Mouse (Mus musculus) kidney, embryonic 16.5 days (tissue): ENCODE measurements around the gene Lrp2. TPM values are rescaled to one million over a fixed set of nuclear protein-coding genes. Genes with fewer than 3 reads are reported as not detected.

ENCODE experiments used
- ATAC-seq: fragments of 200-750 bp; cut with Nextera tagmentation; 2 replicates; pipeline ENCODE4 v1.8.0; 2017; ENCODE audit warnings: moderate TSS enrichment; ENCODE audit not compliant: low FRiP score, low TSS enrichment
- H3K27ac ChIP-seq: fragments of 300-500 bp; sonication (generic); 2 replicates; pipeline ENCODE4 v1.5.1; 2014; ENCODE audit warnings: low read length
- H3K27me3 ChIP-seq: fragments of 300-500 bp; sonication (generic); 2 replicates; pipeline ENCODE4 v1.6.1; 2014; ENCODE audit warnings: low read length, control low read depth, mixed read lengths; ENCODE audit not compliant: insufficient read depth
- H3K36me3 ChIP-seq: fragments of 300-500 bp; sonication (generic); 2 replicates; pipeline ENCODE4 v1.6.1; 2014; ENCODE audit warnings: low read length, control low read depth, mixed read lengths; ENCODE audit not compliant: insufficient read depth
- H3K4me1 ChIP-seq: fragments of 300-500 bp; sonication (generic); 2 replicates; pipeline ENCODE4 v1.6.1; 2014; ENCODE audit warnings: low read length, control low read depth, mixed read lengths; ENCODE audit not compliant: insufficient read depth
- H3K4me2 ChIP-seq: fragments of 300-500 bp; sonication (generic); replicated peaks from 2 replicates; pipeline ENCODE4 v1.6.1; 2014; ENCODE audit warnings: low read depth, low read length
- H3K4me3 ChIP-seq: fragments of 300-500 bp; sonication (generic); 2 replicates; pipeline ENCODE4 v1.5.1; 2014; ENCODE audit warnings: mild to moderate bottlenecking, low read length
- H3K9ac ChIP-seq: fragments of 300-500 bp; sonication (generic); replicated peaks from 2 replicates; pipeline ENCODE4 v1.6.1; 2014; ENCODE audit warnings: low read length
- H3K9me3 ChIP-seq: fragments of 300-500 bp; sonication (generic); 2 replicates; pipeline ENCODE4 v1.6.1; 2016; ENCODE audit warnings: low read length, control low read depth
- WGBS: fragments of 180-500 bp; shearing (Covaris S2); extraction: QIAGEN DNeasy Blood & Tissue Kit; methylation state at CpG from one replicate; pipeline ENCODE4 v1.1.7; 2014; 5-methylcytosine and 5-hydroxymethylcytosine counted together
- polyA plus RNA-seq: library from polyadenylated mRNA; unstranded; fragments of >200 nt; fragmentation: Nextera tagmentation; extraction: Ambion mirVana; gene quantifications from 2 replicates; pipeline ENCODE4 v1.2.1, GENCODE M21; 2015

The Lrp2 gene
- polyA plus RNA-seq, 1 experiment from 2014 or later, result 23.0 TPM

- no peaks in the 10 kb centered on the region for H3K4me1 ChIP-seq
- H3K9me3 ChIP-seq, result no peaks in the 10 kb centered on the region
- 68% methylated on average over 7 of the region's 7 CpGs for WGBS
- no peak for ATAC-seq
- H3K27ac ChIP-seq, result no peak overlapping the region
- H3K36me3 ChIP-seq, result no peaks in the 10 kb centered on the region
- no peak overlapping the region for H3K4me2 ChIP-seq
- no peaks in the 10 kb centered on the region for H3K27me3 ChIP-seq
- H3K4me3 ChIP-seq, result no peak overlapping the region
- H3K9ac ChIP-seq, result no peak overlapping the region
Measured at GRCm38 (mm10) chr2:69400866-69401604, 184.8 kb downstream of the Lrp2 start.

DNA sequence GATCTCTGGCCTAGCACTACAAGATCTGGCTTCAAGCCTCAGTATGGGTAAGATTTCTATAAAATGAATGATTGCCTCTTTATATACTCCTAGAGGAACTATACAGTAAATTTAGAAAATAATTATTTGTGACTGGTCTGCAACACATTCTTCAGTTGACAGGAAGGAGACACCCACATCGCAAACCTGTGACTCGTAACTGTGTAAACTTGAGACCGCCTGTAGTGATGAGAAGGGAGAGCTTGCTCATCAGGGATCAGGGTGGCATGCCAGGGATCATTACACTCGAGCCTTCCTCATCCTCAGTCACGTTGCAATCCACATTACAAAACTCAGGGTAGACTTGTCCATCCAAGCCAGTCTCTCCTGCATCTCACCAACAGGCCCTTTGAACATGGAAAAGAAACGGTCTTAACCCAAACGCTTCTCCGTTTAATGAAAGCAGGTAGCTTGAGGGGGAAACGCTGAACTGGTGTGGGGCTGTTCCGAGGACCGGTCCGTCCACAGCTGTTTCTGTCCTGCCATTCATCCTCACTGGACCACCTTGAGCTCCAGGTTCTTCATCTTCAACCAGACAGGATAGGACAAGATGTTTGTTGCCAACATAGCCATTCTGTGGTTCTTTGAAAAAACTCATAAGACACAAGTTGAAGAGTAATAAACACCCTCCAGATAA lies 189.0 kb downstream of the Lrp2 start:
- 73% methylated on average over 12 of the region's 12 CpGs for WGBS
- H3K4me2 ChIP-seq, result no peak overlapping the region

GRCm38 (mm10) chr2:69395597-69396248 lies 190.1 kb downstream of the Lrp2 start:
- 44% methylated on average over 9 of the region's 9 CpGs for WGBS
- H3K9me3 ChIP-seq, result no peaks in the 10 kb centered on the region
- H3K4me1 ChIP-seq, result no peaks in the 10 kb centered on the region
- no peak for ATAC-seq
- no peak overlapping the region for H3K9ac ChIP-seq
- no peak overlapping the region for H3K4me2 ChIP-seq
- no peaks in the 10 kb centered on the region for H3K27me3 ChIP-seq
- no peak overlapping the region for H3K27ac ChIP-seq
- no peaks in the 10 kb centered on the region for H3K36me3 ChIP-seq
- H3K4me3 ChIP-seq, result no peak overlapping the region

More for the DNA sequence above, 189.0 kb downstream of the Lrp2 start:
- no peak for ATAC-seq
- no peaks in the 10 kb centered on the region for H3K9me3 ChIP-seq
- no peaks in the 10 kb centered on the region for H3K27me3 ChIP-seq
- H3K27ac ChIP-seq, result no peak overlapping the region
- H3K9ac ChIP-seq, result no peak overlapping the region
- no peaks in the 10 kb centered on the region for H3K4me1 ChIP-seq
- no peak overlapping the region for H3K4me3 ChIP-seq
- H3K36me3 ChIP-seq, result no peaks in the 10 kb centered on the region

GRCm38 (mm10) chr2:69393947-69394346 lies 191.9 kb downstream of the Lrp2 start:
- no peak overlapping the region for H3K9ac ChIP-seq
- no peaks in the 10 kb centered on the region for H3K36me3 ChIP-seq
- no peak overlapping the region for H3K27ac ChIP-seq
- no peak overlapping the region for H3K4me3 ChIP-seq
- WGBS, result 88% methylated on average over 2 of the region's 2 CpGs
- H3K4me1 ChIP-seq, result no peaks in the 10 kb centered on the region
- H3K4me2 ChIP-seq, result no peak overlapping the region
- ATAC-seq, result no peak
- H3K9me3 ChIP-seq, result no peaks in the 10 kb centered on the region
- H3K27me3 ChIP-seq, result no peaks in the 10 kb centered on the region

DNA sequence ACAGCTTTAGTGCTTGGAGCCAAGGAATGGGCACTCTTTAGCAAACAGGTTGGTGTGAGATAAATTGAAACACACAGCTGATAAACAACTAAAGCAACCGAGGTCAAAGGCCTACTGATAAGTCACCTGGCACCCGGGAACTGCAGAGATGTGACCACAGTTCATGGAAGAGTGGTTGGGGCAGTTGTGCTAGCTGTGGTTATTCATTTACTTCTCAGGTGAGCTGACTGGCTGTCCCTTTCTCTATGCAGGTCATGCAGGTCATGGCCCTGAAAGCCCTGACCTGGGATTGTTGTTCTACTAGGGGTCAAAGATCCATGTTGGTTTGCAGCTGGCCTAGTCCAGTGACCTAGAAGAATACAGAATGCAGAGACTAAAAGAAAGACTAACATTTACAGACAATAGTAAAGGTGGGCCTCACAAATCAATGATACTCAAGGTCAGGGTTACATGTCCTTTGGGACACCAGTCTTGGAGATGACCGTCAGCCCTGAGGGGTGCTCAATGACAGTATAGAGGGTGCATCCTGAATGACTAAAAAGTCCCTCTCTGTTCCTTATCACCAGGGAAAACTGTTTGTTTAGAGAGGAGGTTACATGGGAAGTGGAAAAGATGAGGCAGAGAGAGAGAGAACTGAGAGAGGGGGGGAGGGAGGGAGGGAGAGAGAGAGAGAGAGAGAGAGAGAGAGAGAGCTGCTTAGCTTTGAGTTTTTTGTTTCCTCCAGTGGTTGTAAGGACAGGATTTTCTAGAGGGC lies 199.6 kb downstream of the Lrp2 start:
- H3K4me3 ChIP-seq, result no peak overlapping the region
- H3K4me1 ChIP-seq, result no peaks in the 10 kb centered on the region
- no peaks in the 10 kb centered on the region for H3K27me3 ChIP-seq
- no peaks in the 10 kb centered on the region for H3K9me3 ChIP-seq
- ATAC-seq, result no peak
- no peak overlapping the region for H3K4me2 ChIP-seq
- H3K36me3 ChIP-seq, result no peaks in the 10 kb centered on the region
- no peak overlapping the region for H3K9ac ChIP-seq
- 68% methylated on average over 3 of the region's 3 CpGs for WGBS
- H3K27ac ChIP-seq, result no peak overlapping the region

DNA sequence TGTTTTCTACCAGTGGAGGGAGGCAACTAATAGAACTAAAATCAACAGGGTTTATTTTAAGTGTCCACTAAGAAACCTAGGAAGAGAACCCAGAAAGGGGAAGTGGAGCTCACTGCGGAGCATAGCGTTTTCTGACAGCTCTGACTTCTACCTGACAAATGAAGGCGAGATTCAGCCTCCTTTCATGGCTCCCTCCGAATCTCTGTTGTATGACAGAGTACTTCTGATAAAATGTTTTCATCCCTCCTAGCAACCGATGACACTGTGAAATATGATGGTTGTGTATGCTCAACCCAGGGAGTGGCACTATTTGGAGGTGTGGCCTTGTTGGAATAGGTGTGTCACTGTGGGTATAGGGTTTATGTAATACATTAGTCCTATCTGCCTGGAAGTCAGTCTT lies 203.0 kb downstream of the Lrp2 start:
- Histone ChIP-seq H3K36me3 (no peaks in the 10 kb centered on the region), H3K4me2 (no peak overlapping the region), H3K4me3 (no peak overlapping the region), H3K9me3 (no peaks in the 10 kb centered on the region), H3K9ac (no peak overlapping the region), H3K27ac (no peak overlapping the region), H3K27me3 (no peaks in the 10 kb centered on the region), H3K4me1 (no peaks in the 10 kb centered on the region)
- no peak for ATAC-seq
- 86% methylated on average over 5 of the region's 5 CpGs for WGBS

- Histone ChIP-seq H3K4me3 (no peak overlapping the region), H3K27me3 (no peaks in the 10 kb centered on the region), H3K27ac (no peak overlapping the region), H3K4me2 (no peak overlapping the region), H3K4me1 (0 out of 2 replicates have a peak, but pooled peaks cover 2% of the 10 kb centered on the region), H3K9ac (no peak overlapping the region), H3K9me3 (no peaks in the 10 kb centered on the region), H3K36me3 (no peaks in the 10 kb centered on the region)
- 41% methylated on average over 8 of the region's 8 CpGs for WGBS
- no peak; the same call in 1 of the 2 replicates for ATAC-seq
Measured at GRCm38 (mm10) chr2:69381740-69382139, 204.1 kb downstream of the Lrp2 start.

DNA sequence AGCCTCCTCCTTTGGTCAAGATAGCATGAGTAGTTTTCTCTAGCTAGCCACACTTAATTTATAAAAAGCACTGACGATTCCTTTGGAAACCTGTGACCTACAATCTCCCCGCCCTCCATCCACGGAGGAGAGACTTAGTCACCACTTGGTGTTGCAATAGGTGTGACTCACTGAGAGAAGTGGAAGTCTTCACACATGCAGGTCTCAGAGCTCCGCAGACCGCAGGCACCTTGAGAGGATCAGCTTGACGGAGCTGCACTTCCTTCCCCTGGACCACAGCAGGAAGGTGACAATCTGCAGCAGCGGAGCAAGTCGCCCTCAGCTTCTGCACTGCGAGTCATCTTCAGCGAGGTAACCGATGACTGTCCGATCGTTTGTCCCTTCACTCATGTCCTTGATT lies 205.6 kb downstream of the Lrp2 start, which contains the start of gene Dhrs9:
Gene Dhrs9, plus strand, starts transcription at position 165 of the 400 bp plus-strand sequence.
- no peak for ATAC-seq
- H3K4me2 ChIP-seq, result no peak within 1 kb of the TSS
- WGBS, result 63% methylated on average over 13 of the region's 13 CpGs
- H3K9me3 ChIP-seq, result no peaks in the 10 kb centered on the region
- no peak within 1 kb of the TSS for H3K9ac ChIP-seq
- H3K27me3 ChIP-seq, result no peaks in the 10 kb centered on the region
- no peak within 1 kb of the TSS for H3K27ac ChIP-seq
- H3K36me3 ChIP-seq, result no peaks in the 10 kb centered on the region
- 0 out of 2 replicates have a peak, but pooled peaks cover 2% of the 10 kb centered on the region for H3K4me1 ChIP-seq
- H3K4me3 ChIP-seq, result no peak within 1 kb of the TSS

DNA sequence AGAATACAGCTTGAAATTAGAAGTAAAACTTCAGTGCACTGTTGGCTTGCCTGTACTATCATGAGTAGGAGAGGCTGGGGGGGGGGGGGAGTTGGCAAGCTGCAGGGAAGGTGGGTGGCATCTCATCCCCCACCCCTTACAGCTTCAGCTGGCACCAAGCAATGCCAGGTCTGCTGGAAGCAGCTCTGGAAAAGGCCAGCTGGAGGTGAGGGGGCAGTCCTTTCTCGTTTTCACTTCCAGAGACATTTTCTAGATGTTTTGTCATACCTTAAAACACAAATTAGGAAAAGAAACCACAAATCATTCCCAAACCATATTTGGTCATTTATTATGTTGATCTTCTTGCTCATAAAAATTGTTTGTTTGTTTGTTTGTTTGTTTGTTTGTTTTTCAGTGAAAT lies 206.1 kb downstream of the Lrp2 start:
- Histone ChIP-seq H3K4me1 (0 out of 2 replicates have a peak, but pooled peaks cover 2% of the 10 kb centered on the region), H3K9me3 (no peaks in the 10 kb centered on the region), H3K4me2 (no peak overlapping the region), H3K9ac (no peak overlapping the region), H3K4me3 (no peak overlapping the region), H3K27me3 (no peaks in the 10 kb centered on the region), H3K27ac (no peak overlapping the region), H3K36me3 (no peaks in the 10 kb centered on the region)
- 62% methylated on average over 1 of the region's 1 CpGs for WGBS
- ATAC-seq, result no peak
